Mouse (Mus musculus) midbrain, embryonic 11.5 days (tissue): ENCODE results near the gene Spryd7. TPM values are rescaled to one million over a fixed set of nuclear protein-coding genes. Genes with fewer than 3 reads are reported as not detected.
"Not testable (repeated sequence)": the region's sequence is repeated elsewhere in the genome, so short reads cannot be mapped to it uniquely, and the experiment has no call there.

Experiments
- ATAC-seq: fragments of 200-750 bp; cut with Nextera tagmentation; 2 replicates; pipeline ENCODE4 v1.8.0; 2017; ENCODE audit warnings: moderate TSS enrichment, moderate library complexity; ENCODE audit not compliant: low FRiP score
- DNase-seq: peaks from one replicate; pipeline ENCODE4 v3.0.0; 2015; ENCODE audit warnings: low spot score; ENCODE audit errors: missing footprints
- H3K27ac ChIP-seq: fragments of 300-500 bp; sonication (generic); 2 replicates; pipeline ENCODE4 v1.5.1; 2014; ENCODE audit warnings: low read depth, low read length
- H3K27me3 ChIP-seq: fragments of 300-500 bp; sonication (generic); 2 replicates; pipeline ENCODE4 v1.6.1; 2014; ENCODE audit warnings: mild to moderate bottlenecking, low read length, moderate library complexity, mixed read lengths; ENCODE audit not compliant: control insufficient read depth, insufficient read depth
- H3K36me3 ChIP-seq: fragments of 300-500 bp; sonication (generic); 2 replicates; pipeline ENCODE4 v1.6.1; 2014; ENCODE audit warnings: mild to moderate bottlenecking, low read length, moderate library complexity, mixed read lengths; ENCODE audit not compliant: control insufficient read depth, insufficient read depth
- H3K4me1 ChIP-seq: fragments of 300-500 bp; sonication (generic); 2 replicates; pipeline ENCODE4 v1.6.1; 2014; ENCODE audit warnings: low read length; ENCODE audit not compliant: control insufficient read depth, insufficient read depth
- H3K4me2 ChIP-seq: fragments of 300-500 bp; sonication (generic); 2 replicates; pipeline ENCODE4 v1.6.1; 2014; ENCODE audit warnings: mild to moderate bottlenecking, moderate library complexity
- H3K4me3 ChIP-seq: fragments of 300-500 bp; sonication (generic); 2 replicates; pipeline ENCODE4 v1.5.1; 2014; ENCODE audit warnings: low read depth, low read length
- H3K9ac ChIP-seq: fragments of 300-500 bp; sonication (generic); 2 replicates; pipeline ENCODE4 v1.6.1; 2014; ENCODE audit warnings: low read length
- H3K9me3 ChIP-seq: fragments of 300-500 bp; sonication (generic); 2 replicates; pipeline ENCODE4 v1.6.1; 2016; ENCODE audit warnings: low read length; ENCODE audit not compliant: control insufficient read depth
- WGBS: fragments of 180-500 bp; shearing (Covaris S2); extraction: QIAGEN DNeasy Blood & Tissue Kit; methylation state at CpG from one replicate; pipeline ENCODE4 v1.1.7; 2014; 5-methylcytosine and 5-hydroxymethylcytosine counted together
- polyA plus RNA-seq: library from polyadenylated mRNA; unstranded; fragments of >200 nt; fragmentation: Nextera tagmentation; extraction: Ambion mirVana; gene quantifications from 2 replicates; pipeline ENCODE4 v1.2.1, GENCODE M21; 2014

Spryd7 gene
- 16.2 and 19.8 TPM in 2 replicates for polyA plus RNA-seq

DNA sequence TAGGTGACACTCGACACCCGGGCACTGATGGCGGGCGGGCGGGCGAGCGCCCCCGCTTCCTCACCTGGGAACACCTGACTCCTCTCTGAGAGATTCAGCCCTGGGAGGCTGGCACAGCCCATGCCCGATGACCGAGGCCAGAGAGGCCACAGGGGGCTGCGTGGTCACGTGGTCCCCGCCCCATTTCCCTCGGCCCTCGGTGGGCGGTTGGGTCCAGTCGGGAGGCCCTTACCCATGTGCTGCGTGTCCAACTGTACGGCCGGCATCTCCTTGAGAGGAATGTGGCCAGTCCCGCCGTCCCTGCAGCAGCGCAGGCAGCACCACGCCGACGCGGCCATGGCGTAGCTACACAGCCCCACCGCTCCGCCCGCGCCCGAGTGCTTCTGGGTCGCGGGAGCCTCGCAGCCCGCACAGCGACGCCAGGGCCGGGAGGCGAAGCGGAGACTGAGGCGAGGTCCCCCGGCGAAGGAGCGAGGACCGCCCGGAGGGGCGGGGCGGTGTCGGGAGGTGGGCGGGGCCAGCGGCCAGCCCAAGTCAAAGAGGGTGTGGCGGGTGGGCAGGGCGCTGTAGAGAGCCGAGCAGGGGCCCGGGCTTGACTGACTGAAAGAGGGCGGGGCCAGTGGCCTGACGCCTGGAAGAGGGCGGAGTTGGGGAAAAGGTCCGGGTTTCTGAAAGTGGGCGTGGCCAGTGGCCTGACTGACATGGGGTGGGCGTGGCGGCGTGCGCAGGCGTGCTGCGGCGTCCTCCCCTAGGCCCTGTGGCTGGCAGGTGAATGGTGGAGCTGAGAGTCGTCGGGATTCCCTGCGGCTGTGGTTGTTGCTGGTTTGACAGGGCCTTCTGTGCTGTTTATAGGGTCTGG lies at the start of gene Spryd7:
Gene Spryd7 (minus strand): TSS at position 598 of the 859 bp plus-strand sequence.
- H3K4me3 ChIP-seq, result peak within 1 kb of the TSS; percentile 57
- peaks cover 4% of the 10 kb centered on the region; the same call in 1 of the 2 replicates for H3K4me1 ChIP-seq
- H3K9me3 ChIP-seq, result no peaks in the 10 kb centered on the region
- peak within 1 kb of the TSS; percentile 90 for H3K4me2 ChIP-seq
- peak; percentile 100 for DNase-seq
- peak within 1 kb of the TSS; percentile 61; the same call in 1 of the 2 replicates for H3K27ac ChIP-seq
- peak within 1 kb of the TSS; percentile 71 for H3K9ac ChIP-seq
- no peaks in the 10 kb centered on the region for H3K36me3 ChIP-seq
- H3K27me3 ChIP-seq, result 0 out of 2 replicates have a peak, but pooled peaks cover 2% of the 10 kb centered on the region
- under 1% methylated on average over 72 of the region's 72 CpGs for WGBS
- ATAC-seq, result peak; percentile 98

- not testable (repeated sequence) for H3K27me3 ChIP-seq, H3K4me2 ChIP-seq, H3K9me3 ChIP-seq, H3K36me3 ChIP-seq, H3K9ac ChIP-seq, H3K4me3 ChIP-seq, DNase-seq, H3K27ac ChIP-seq, H3K4me1 ChIP-seq, ATAC-seq
- WGBS, result 84% methylated on average over 2 of the region's 2 CpGs
Observed at GRCm38 (mm10) chr14:61606088-61606487, 49.4 kb upstream of the Spryd7 start.

GRCm38 (mm10) chr14:61604081-61604480 lies 47.4 kb upstream of the Spryd7 start:
- Histone ChIP-seq H3K4me1 (peaks cover 3% of the 10 kb centered on the region; the same call in 1 of the 2 replicates), H3K4me3 (no peak overlapping the region), H3K9me3 (no peaks in the 10 kb centered on the region), H3K36me3 (no peaks in the 10 kb centered on the region), H3K27me3 (no peaks in the 10 kb centered on the region), H3K9ac (no peak overlapping the region), H3K4me2 (no peak overlapping the region), H3K27ac (no peak overlapping the region)
- ATAC-seq (no peak), DNase-seq (no peak)
- 96% methylated on average over 3 of the region's 3 CpGs for WGBS

GRCm38 (mm10) chr14:61603069-61603755 lies 46.5 kb upstream of the Spryd7 start:
- Histone ChIP-seq H3K4me1 (peaks cover 3% of the 10 kb centered on the region; the same call in 1 of the 2 replicates), H3K27ac (no peak overlapping the region), H3K9ac (no peak overlapping the region), H3K4me3 (no peak overlapping the region), H3K36me3 (no peaks in the 10 kb centered on the region), H3K4me2 (no peak overlapping the region), H3K9me3 (no peaks in the 10 kb centered on the region), H3K27me3 (no peaks in the 10 kb centered on the region)
- WGBS, result 76% methylated on average over 8 of the region's 8 CpGs
- DNase-seq (no peak), ATAC-seq (0 out of 2 replicates have a peak, but pooled peaks have one; percentile 68)

DNA sequence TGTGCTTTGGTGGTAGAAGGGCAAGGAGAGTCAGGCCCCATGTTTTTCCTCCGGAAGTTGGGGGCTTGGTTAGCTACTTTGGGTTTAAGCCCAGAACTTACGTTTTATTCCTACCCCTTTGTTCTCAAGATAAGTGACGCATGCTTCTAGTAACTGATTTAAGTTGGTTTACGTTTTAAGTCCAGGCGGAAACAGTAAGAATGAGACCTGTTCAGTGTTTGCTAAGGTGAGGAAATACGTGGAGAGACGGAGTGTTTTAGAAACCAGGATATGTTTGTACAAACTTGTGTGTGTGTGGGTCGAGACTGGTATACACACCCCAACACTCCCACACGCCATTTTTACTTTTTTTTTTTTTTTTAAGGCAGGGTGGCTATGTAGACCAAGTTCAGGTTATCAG lies 44.7 kb upstream of the Spryd7 start:
- ATAC-seq (no peak), DNase-seq (no peak)
- no peak overlapping the region for H3K9ac ChIP-seq
- 91% methylated on average over 9 of the region's 9 CpGs for WGBS
- no peak overlapping the region for H3K4me2 ChIP-seq
- H3K27me3 ChIP-seq, result no peaks in the 10 kb centered on the region
- H3K36me3 ChIP-seq, result no peaks in the 10 kb centered on the region
- H3K4me3 ChIP-seq, result no peak overlapping the region
- no peaks in the 10 kb centered on the region for H3K9me3 ChIP-seq
- no peak overlapping the region for H3K27ac ChIP-seq
- peaks cover 3% of the 10 kb centered on the region; the same call in 1 of the 2 replicates for H3K4me1 ChIP-seq

DNA sequence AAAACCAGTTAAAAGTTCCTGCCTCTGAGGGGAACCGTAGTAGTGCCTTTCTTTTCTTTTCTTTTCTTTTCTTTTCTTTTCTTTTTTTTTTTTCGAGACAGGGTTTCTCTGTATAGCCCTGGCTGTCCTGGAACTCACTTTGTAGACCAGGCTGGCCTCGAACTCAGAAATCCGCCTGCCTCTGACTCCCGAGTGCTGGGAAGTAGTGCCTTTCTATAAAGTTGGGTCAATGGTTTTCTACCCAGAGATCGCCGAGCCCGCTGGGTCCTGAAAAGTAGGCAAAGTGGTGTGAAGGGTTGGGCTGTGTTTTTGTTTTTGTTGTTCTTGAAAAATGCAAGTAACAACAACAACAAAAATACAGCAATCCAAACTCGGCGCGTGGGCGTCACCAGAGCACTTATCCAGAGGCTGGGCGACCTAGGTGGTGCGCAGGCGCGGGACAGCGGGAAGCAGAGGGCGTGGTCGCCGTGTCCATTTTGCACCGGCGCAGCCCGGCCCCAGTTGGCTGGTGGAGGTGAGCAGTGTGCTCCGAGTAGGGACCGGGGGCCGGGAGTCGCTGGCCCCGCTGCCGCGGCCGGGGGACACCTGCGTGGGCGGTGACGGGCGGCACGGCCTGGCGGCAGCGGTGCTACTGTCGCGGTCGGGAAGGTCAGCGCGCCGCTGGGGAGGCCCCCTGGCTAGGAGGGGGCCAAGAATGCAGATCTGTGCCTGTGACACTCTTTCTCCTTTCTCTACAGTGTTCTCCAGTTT lies 42.5 kb upstream of the Spryd7 start:
- peak overlapping the region; percentile 53 for H3K4me2 ChIP-seq
- peaks cover 3% of the 10 kb centered on the region; the same call in 1 of the 2 replicates for H3K4me1 ChIP-seq
- peak overlapping the region; percentile 51; the same call in 1 of the 2 replicates for H3K27ac ChIP-seq
- H3K9me3 ChIP-seq, result no peaks in the 10 kb centered on the region
- ATAC-seq, result peak; percentile 95
- DNase-seq, result peak; percentile 96
- peak overlapping the region; percentile 67 for H3K4me3 ChIP-seq
- H3K36me3 ChIP-seq, result no peaks in the 10 kb centered on the region
- peak overlapping the region; percentile 85 for H3K9ac ChIP-seq
- WGBS, result 6% methylated on average over 44 of the region's 44 CpGs
- H3K27me3 ChIP-seq, result no peaks in the 10 kb centered on the region

DNA sequence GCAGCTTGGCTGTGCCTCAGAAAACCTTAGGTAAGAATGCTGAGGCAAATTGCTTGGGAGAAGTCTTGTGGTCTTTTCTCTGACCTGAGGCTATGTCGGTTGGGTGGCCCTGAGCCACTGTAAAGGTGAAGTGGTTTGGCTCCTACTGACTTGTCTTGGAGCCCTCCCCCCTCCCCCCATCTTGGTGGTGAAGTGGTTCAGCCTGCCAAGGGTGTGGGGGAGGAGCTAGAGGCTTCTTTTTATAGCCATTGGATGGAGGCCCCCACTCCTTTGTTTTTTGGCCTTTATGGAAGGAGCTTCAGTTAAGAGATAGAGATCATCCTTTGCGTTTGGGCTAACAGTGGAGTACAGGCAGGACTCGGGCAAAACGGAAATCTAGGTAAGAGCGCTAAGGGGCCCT lies 41.3 kb upstream of the Spryd7 start, which contains the start of gene Trim13:
Gene Trim13 (plus strand): TSS at position 280 of the 400 bp plus-strand sequence.
- H3K9ac ChIP-seq, result no peak within 1 kb of the TSS
- no peak within 1 kb of the TSS for H3K27ac ChIP-seq
- no peaks in the 10 kb centered on the region for H3K27me3 ChIP-seq
- H3K4me3 ChIP-seq, result peak within 1 kb of the TSS; percentile 67
- no peak for ATAC-seq
- H3K4me1 ChIP-seq, result peaks cover 3% of the 10 kb centered on the region; the same call in 1 of the 2 replicates
- no peaks in the 10 kb centered on the region for H3K9me3 ChIP-seq
- peak within 1 kb of the TSS; percentile 53 for H3K4me2 ChIP-seq
- DNase-seq, result no peak
- WGBS, result 52% methylated on average over 5 of the region's 5 CpGs
- no peaks in the 10 kb centered on the region for H3K36me3 ChIP-seq

- Histone ChIP-seq H3K9me3 (no peaks in the 10 kb centered on the region), H3K4me1 (peaks cover 3% of the 10 kb centered on the region; the same call in 1 of the 2 replicates), H3K27ac (no peak overlapping the region), H3K4me2 (no peak overlapping the region), H3K4me3 (no peak overlapping the region), H3K36me3 (no peaks in the 10 kb centered on the region), H3K27me3 (no peaks in the 10 kb centered on the region), H3K9ac (no peak overlapping the region)
- ATAC-seq (no peak), DNase-seq (no peak)
- WGBS, result 90% methylated on average over 9 of the region's 9 CpGs
Observed at GRCm38 (mm10) chr14:61596719-61597426, 40.2 kb upstream of the Spryd7 start.
